Mouse (Mus musculus) left cerebral cortex, adult 18-20 months (tissue): ENCODE measurements around the gene Prl4a1. TPM values are rescaled to one million over a fixed set of nuclear protein-coding genes. Genes with fewer than 3 reads are reported as not detected.
"Not testable (repeated sequence)": the region's sequence is repeated elsewhere in the genome, so short reads cannot be mapped to it uniquely, and the experiment has no call there.

Experiments used
- DNase-seq, 2 experiments: peaks; one replicate each; pipeline ENCODE4 v3.0.0; 2021 to 2022; ENCODE audit warnings: low spot score in 2 of 2, mixed read lengths in 1 of 2
- long read RNA-seq, 2 experiments: library from polyadenylated mRNA; stranded (forward); transcript quantifications; one replicate each; pipeline ENCODE4 v2.0.0; 2021
- total RNA-seq, 2 experiments: library from RNA; stranded (reverse); gene quantifications; 2 replicates each; pipeline ENCODE4 v1.2.3; 2021

Prl4a1 gene
- not detected for total RNA-seq
- long read RNA-seq, experiment 1: 0 reads
- long read RNA-seq, experiment 2: 0 reads

GRCm38 (mm10) chr13:28015912-28016311 lies at the start of gene Prl4a1:
TSS of gene Prl4a1 (plus strand) at chr13:28016212.
- no peak for DNase-seq

DNA sequence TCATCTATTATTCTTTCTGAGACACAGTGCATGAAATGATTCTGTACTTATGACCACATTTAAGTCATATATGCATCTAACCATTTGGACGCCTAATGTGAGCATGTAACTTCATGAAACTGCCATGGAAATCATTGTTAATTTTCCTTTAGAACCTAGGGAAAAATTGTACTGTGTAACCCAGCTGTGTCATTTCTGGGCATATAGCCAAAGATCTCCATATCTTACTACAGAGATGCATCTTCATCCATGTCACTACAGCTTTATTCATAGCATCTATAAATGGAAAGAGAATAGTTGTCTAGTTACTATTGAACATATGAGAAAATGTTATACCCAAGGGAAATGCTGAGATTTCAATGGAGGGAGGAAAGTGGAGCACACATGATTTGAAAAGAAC lies 43.1 kb upstream of the Prl4a1 start:
- no peak for DNase-seq

DNA sequence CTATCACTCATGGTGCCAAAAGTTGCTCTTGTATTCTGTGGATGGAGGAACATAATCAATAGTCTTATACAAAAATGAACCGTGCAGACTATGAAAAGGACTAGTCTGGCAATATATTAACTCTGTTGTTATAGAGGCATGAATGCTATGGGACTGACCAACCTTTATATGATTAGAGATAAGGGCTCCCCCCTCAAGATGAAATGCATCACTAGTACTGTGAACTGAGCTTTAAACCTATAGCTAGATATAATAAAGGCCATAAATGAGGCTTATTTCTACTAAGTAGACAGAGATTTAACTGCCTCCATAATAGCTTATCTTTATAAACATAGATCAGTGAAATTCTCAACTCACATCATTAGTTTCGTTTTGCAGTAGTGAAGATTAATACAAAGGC lies 41.7 kb upstream of the Prl4a1 start:
- DNase-seq: not testable (repeated sequence)

GRCm38 (mm10) chr13:27977646-27978045 lies 38.4 kb upstream of the Prl4a1 start:
- no peak for DNase-seq

DNA sequence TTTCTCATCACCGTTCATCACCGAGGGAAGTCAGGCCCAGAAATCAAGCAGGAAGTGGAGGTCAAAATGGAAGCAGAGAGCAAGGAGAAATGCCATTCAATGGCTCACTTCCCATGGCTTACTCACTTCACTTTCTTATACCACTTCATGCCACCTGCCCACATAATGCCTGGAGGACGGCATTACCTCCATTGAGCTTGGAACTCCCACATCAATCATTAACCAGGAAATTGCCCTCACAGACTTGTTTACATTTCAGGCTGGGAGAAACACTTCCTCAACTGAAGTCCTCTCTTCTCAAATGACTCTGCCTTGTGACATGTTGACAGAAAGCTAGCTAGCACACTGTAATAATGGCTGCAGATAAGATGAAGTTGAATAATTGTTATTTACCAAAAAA lies 19.5 kb upstream of the Prl4a1 start:
- not testable (repeated sequence) for DNase-seq

DNA sequence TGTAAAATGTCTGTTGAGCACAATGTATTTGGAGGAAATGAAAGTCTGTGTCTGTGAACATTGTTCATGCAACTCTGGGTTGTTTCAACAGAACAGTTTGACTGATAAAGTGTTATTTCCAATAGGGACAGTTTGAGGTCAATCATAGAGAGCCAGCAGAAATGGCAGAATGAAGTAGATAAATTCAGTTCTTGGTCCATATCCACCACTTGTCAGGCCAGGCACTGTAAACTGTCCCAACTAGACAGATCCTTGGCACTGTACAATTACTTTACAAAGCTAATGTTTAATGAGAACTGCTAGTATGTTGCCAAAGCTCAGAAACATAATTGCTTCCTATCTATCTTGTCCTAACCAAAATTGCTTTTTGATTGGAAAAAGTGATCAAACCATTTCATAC lies 13.3 kb downstream of the Prl4a1 start:
- DNase-seq: no peak

- no peak for DNase-seq
Observed at GRCm38 (mm10) chr13:28069315-28069714, 53.3 kb downstream of the Prl4a1 start.

Other genes with a start within 250 kb of the Prl4a1 start
- not detected for gene Prl7c1, start 235.4 kb upstream of the Prl4a1 start, total RNA-seq
- gene Prl2a1, start 214.6 kb upstream of the Prl4a1 start, total RNA-seq: not detected
- not detected for gene Prl2c1, start 166.9 kb upstream of the Prl4a1 start, total RNA-seq
- not detected for gene Prl5a1, start 126.3 kb downstream of the Prl4a1 start, total RNA-seq
- gene Gm11361, start 241.3 kb downstream of the Prl4a1 start, total RNA-seq: 10 to 100 TPM; 61.3 to 75.1 TPM